Mouse (Mus musculus): ENCODE results near the gene Aqp2.
A peak's percentile ranks its signal among the peaks of the same experiment; 100 is the strongest.

Gene Aqp2

GRCm38 (mm10) chr15:99590429-99591084 is 11.7 kb downstream of the Aqp2 start, which contains the start of gene Aqp5:
Gene Aqp5 (plus strand): TSS chr15:99590782.
- DNase-seq (ENCODE audit: low spot score), result peak; percentile 15

- DNase-seq (ENCODE audit: low spot score), result peak; percentile 34
Measured at GRCm38 (mm10) chr15:99592177-99592576, 13.3 kb downstream of the Aqp2 start.

DNA sequence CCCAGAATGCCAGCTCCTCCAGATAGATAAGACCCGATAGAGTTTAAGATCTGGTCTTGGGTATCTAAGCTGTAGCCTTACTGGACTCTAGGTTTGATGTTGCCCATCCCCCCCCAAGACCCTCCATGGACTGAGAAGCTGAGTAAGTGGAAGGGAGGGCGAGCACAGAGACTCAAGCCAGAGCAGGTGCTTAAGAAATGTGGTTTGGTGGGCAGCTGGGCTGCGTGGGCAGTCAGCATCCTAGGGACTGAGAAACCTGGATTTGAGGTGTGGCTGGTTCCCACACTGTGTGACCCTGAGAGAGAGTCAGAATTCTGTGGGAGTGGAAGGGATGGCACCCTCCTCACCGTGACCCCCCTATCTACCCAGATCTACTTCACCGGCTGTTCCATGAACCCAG is 14.0 kb downstream of the Aqp2 start:
- no peak for DNase-seq (ENCODE audit: low spot score)

DNA sequence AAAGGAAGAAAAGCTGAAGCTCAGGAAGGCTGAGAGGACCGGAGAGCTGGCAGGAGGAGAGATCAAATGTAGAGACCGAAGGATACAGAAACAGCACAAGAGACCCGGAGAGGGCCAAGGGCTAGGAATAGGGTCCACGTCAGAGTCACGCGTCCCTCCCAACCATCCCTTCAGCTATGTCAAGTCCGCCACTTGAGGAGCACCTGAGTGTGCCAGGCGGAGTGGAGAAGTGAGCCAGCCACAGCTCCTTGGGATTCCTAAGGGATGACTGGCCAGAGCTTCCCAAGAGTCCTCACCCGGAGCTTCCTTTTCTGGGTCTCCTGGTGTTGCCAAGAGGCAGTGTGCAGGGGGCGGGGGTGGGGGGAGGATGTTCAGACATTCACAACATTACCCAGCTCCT is 16.1 kb downstream of the Aqp2 start:
- DNase-seq (ENCODE audit: low spot score), result no peak

DNA sequence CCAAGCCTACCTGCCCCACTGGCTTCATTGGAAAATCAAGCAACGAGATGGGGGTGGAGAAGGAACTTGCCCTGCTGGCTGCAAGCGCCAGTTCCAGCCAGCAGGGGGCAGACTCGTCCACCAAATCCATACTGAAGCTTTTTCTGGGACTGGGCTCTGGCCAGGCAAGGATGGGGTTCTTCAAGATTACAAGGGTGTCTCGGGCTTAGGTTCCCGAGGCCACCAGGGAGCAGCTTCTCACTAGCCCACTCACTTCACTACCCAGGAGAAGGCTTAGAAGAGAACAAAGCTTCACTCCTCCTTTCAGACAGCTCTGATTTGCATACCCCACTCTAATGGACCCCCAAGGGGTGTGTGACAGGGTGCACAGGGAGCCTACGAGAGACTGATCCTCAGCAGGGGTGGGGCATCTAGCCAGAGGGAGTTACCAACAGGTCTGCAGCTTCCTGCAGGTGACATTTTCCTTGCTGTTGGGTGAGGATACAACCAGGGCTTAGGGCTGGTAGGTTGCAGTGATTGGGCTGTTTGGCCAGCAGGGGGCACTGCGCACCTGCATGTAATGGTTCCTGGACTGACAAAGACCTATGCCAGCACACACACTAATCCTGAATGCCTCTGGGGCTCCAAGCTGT is 17.3 kb downstream of the Aqp2 start:
- DNase-seq (ENCODE audit: low spot score), result peak; percentile 78

DNA sequence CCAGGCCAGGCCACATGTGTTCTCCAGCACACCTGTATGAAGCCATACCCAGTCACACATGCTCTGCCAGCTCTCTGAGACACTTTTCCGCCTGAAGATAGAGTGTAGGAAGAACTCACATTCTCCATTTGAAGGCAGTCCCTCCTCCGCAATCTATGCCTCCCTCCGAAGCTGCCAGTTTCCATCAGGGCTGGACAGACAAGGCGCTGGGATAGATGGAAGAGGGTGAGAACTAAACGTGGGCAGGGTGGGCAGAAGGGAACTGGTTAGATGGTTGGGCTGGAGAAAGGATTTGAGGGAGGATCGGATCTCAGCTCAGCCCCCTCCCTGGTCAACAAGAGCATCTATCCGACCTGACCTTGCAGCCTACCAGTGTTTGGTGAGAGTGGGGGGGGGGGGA is 18.0 kb downstream of the Aqp2 start:
- no peak for DNase-seq (ENCODE audit: low spot score)

- DNase-seq (ENCODE audit: low spot score), result no peak
Measured at GRCm38 (mm10) chr15:99597596-99597995, 18.7 kb downstream of the Aqp2 start.

DNA sequence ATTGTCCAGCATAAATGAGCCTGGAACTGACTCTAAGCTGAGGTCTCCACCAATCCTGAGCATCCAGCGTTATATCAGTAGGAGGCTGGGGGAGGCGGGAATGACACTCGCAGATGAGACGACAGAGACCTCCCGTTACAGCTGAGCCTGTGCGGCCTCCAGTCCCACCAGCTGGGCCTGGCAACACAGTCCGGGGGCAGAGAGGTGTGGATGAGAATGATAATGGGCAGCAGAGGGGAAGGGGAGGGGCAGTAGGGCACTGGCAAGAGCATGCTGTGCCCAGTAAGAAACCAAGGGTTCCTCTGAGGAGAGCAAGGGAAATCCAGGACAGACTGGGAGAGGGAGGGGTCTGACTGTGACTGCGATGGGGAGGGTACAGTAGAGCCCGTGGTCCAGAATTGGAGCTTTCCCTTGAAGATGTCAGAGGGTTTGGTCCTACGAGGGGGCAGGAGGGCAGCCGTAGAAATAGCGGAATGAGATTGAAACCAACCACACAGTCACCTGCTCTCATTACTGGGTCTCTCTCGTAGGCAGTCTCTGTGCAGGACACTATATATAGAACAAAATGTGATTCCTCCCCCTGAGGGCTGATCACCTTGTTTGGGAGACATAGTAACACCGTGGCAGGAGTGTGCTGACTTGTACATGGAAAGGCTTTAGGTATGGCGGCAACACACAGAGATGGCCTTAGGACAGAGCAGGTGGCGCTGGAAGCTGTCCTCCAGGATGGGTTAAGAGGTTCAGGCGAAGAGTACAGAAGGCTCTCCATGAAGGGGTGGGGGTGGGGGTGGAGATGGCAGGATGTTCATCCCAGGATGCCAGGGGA is 20.6 kb downstream of the Aqp2 start:
- no peak for DNase-seq (ENCODE audit: low spot score)

GRCm38 (mm10) chr15:99600986-99601822 is 22.3 kb downstream of the Aqp2 start, which contains the start of gene Aqp6:
Gene Aqp6 (plus strand): TSS chr15:99601400.
- DNase-seq (ENCODE audit: low spot score), result no peak

GRCm38 (mm10) chr15:99601823-99602120 is 22.9 kb downstream of the Aqp2 start:
- DNase-seq (ENCODE audit: low spot score), result no peak

DNA sequence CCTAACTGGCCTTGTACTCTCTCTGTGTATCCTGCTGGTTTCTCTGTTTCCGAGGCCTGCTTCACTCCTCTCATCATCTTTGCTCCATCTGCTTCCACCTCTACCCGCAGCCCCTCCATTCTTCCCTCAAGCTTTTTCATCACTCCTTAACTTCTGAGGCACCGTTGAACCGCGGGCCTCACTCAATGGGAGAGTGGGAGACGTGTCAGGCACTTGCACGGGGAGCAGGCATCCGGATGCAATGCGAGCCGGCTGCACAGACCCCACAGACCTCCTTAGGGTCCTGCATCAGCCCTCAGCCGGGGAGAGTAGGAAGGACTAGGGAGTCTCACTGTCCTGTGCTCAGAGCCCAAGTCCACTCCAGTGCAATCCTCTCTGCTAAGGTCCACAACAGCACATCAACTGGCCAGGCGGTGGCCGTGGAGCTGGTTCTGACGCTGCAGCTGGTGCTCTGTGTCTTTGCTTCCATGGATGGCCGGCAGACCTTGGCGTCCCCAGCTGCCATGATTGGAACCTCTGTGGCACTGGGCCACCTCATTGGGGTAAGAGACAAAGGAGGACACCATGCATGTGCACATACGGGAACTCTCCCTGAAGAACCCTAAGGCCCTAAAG is 23.5 kb downstream of the Aqp2 start:
- DNase-seq (ENCODE audit: low spot score), result no peak

- no peak for DNase-seq (ENCODE audit: low spot score)
Measured at GRCm38 (mm10) chr15:99603216-99603615, 24.4 kb downstream of the Aqp2 start.

- no peak for DNase-seq (ENCODE audit: low spot score)
Measured at GRCm38 (mm10) chr15:99605595-99605994, 26.7 kb downstream of the Aqp2 start.

DNA sequence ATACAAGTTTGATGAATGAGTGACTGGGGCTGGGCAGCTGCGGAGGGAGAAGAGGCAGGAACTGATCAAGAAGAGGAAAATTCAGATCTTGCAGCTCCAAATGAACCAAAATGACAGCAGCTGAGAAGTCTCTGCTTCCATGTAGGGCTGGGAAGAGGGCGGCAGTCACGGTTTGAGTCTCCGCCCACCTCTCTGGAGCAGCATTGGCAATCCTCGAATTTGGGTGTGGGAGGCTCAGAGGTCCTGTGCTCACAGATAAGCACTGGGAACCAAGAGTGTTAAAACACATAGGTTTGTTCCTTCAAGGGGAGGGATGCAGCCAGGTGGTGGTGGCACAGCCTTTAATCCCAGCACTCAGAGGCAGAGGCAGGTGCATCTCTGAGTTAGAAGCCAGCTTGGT is 27.7 kb downstream of the Aqp2 start:
- DNase-seq (ENCODE audit: low spot score), result no peak

DNA sequence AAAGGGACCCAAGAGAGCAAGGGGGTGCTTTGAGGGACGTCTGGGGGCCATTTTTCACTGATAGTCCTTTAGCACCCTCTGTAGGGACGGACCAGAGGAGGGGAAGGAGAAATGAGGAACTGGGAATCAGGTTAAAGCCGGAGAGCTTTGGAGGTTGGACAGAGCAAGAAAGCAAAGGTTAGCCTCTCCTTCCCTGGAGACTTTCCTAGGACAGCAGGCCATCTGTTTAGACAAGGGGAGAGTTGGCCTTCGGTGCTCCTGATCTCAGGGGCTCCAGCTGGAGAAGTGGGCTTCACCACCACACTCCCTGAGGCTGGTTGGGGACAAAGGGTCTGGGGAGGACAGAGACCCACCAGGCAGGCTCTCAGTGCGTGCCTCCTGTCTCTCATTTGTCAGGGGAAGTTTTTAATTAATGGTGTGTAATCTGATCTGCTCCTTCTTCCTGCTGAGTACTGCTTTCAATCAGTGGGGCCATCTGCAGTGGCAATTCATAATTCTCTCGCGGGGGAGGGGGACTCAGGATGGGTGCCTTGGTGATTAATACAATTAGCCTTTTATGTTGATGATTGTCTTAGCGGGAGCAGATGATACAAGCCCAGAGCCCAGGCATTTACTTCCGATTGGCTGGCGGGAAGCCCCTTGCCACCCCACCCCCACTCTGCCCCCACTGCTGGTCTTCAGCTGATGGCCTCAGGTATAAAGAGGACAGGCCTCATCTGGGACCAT is 28.7 kb downstream of the Aqp2 start:
- no peak for DNase-seq (ENCODE audit: low spot score)

GRCm38 (mm10) chr15:99608382-99609125 is 29.7 kb downstream of the Aqp2 start:
- no peak for DNase-seq (ENCODE audit: low spot score)

DNA sequence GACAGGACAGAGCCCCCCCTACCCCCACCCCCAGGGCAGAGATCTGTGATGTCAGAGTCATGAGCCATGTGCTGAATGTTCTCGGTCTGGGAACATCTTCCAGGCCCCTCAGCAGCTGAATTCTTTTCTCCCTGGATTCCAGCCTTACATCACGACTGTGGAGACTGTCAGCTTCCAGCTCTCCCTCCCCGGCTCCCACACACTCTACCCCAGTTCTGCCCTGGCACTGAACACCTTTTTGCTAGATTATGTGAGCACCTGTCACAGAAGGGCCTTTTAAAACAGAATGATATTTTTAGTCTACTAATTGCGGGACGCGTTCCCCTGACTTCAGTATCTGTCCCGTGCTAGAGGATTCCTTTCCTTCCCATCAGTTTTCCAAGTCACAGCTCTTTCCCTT is 32.7 kb downstream of the Aqp2 start:
- DNase-seq (ENCODE audit: low spot score), result no peak

GRCm38 (mm10) chr15:99614273-99614672 is 35.4 kb downstream of the Aqp2 start:
- no peak for DNase-seq (ENCODE audit: low spot score)

DNA sequence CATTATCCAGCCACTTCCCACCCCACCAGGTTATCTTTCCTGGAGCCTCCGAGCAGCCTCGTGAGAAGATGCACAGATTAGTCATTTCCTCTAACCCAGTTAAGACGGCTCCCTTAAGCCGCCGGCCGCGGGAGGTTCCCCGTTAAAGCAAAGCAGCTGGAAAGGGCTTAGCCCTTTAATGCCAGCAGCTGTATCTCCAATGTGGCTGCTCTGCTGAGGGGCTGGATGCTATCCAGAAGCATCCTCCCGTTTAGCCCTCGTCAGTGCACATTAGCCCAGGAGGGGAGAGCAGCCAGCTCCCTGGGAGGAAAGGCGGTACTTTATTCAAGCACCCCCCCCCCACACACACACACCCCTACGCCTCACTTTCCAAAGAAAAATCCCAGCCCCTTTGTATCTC is 35.9 kb downstream of the Aqp2 start:
- DNase-seq (ENCODE audit: low spot score), result peak; percentile 24

- DNase-seq (ENCODE audit: low spot score), result no peak
Measured at GRCm38 (mm10) chr15:99615246-99615645, 36.4 kb downstream of the Aqp2 start.

All from urinary bladder, postnatal 25 days (tissue).